Mouse (Mus musculus): ENCODE data around the gene Tex36. TPM values are rescaled to one million over a fixed set of nuclear protein-coding genes. Genes with fewer than 3 reads are reported as not detected.

The Tex36 gene
- total RNA-seq (2023): not detected

GRCm38 (mm10) chr7:133602058-133602457 is at the start of gene Tex36:
Gene Tex36, minus strand, starts transcription at chr7:133602158.

DNA sequence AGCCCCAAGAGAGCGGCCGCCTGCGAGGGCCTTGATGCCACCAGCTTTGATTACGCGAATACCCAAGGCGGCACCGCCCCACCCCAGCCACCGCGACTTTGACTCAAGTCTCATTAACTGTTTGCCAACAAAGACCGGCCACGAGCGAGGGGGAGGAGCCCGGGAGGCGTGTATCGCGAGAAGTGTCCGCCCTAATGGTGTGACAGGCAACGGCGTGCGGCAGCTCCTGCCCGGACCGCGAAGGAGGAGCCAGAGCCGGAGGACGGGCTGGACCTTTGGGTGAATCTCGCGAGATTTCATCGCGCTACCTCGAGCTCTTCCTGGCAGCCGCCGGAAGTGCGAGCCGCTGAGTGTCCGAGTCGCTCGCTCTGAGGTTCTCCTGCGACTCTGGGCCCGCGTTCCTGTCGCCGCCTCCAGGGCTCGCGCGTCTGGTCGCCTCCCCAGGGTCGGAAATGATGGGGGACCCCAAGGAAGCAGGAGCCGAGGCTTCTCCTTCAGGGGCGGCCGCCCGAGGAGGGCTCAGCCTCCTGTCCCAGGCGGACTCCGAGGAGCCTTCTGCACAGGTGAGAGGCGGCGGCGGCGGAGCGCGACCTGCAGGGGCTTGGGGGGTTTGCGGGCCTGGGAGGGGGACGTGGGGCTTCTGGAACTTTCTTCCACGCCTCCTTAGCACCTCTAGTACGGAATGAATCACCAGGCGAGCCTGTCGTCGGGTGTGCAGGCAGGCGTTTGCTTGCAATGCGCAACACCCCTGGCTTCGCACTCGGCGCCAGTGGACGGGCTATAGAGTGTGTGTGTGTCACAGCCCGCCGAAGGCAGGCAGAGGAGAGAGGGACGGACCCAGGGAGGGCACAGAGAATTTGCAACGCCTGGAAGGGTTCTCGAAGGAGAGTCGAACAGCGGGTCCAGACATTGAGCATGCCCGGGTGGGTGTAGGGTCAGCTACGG is 35.7 kb upstream of the Tex36 start, which contains the start of gene Edrf1:
Edrf1 (plus strand) TSS at position 183 of the 945 bp plus-strand sequence.

Other genes with a start within 250 kb of the Tex36 start
- gene Edrf1, start 35.4 kb upstream of the Tex36 start, total RNA-seq (2023): 10 to 100 TPM; 20.0 to 23.5 TPM
- not detected for gene Mmp21, start 77.9 kb upstream of the Tex36 start, total RNA-seq (2023)
- gene Bccip, start 107.2 kb upstream of the Tex36 start, total RNA-seq (2023): 10 to 100 TPM; 41.3 to 41.4 TPM
- gene Uros, start 107.9 kb upstream of the Tex36 start, total RNA-seq (2023): 1 to 10 TPM; 4.8 to 6.6 TPM
- gene Fank1, start 174.7 kb upstream of the Tex36 start, total RNA-seq (2023): not detected
- gene Dhx32, start 180.6 kb upstream of the Tex36 start, total RNA-seq (2023): 10 to 100 TPM; 11.2 to 11.3 TPM

Measured in monocyte, adult 59 days (primary cell).